Mouse (Mus musculus) megakaryocyte, embryonic 14.5 days (primary cell): Measurements from ENCODE around the gene Ldha.

ENCODE experiments used
- FLI1 ChIP-seq: IDR thresholded peaks from 2 replicates; pipeline ENCODE4 v1.6.1; 2012; ENCODE audit warnings: low read length, inconsistent platforms, mixed read lengths
- GATA1 ChIP-seq: IDR thresholded peaks from 3 replicates; pipeline ENCODE4 v1.6.1; 2012; ENCODE audit warnings: mixed read lengths, low read length, inconsistent platforms, borderline replicate concordance

DNA sequence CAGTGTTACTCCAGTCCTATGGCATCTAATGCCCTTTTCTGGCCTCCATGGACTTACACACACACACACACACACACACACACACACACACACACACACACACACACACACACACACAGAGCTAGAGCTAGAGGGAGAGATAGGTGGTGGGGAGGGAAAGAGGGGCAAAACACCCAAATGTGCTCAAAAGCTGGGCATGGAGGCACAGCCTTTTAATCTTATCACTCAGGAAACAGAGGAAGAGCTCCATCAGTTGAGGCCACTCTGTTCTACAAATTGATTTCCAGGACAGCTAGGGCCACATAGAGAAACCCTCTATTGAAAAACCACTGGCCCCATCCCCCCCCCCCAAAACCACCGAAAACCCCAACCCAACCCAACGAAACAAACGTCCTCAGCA, 42.0 kb downstream of the Ldha start:
- TF ChIP-seq GATA1 (no peak), FLI1 (no peak)
